Mouse (Mus musculus) natural killer cell, adult 2 months (primary cell): Measurements from ENCODE around the gene Rpl36.

Experiments used
- DNase-seq, 2 experiments: peaks; one replicate each; pipeline ENCODE4 v3.0.0; 2022; ENCODE audit warnings: low spot score in 2 of 2

Gene Rpl36

GRCm38 (mm10) chr17:56647546-56647945 lies 34.3 kb downstream of the Rpl36 start:
- DNase-seq = no peak

DNA sequence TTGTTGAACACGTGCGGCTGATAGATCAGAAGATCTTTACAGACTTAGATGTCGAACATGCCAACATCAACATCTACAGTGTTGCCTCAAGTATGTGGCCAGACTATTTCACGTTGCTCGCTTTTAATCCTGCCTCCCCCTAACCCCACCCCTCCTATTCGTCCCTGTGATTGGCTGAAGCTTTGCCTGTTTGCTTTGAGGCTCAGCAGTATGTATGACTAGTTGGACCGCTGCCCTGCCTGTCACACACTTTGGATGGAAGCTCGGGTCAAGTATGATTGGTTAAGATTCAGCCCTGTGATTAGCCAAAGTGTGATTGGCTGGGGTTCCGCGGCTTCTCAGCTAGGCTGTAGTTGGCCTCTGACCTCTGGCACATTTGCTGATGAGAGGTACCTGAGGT lies 38.6 kb downstream of the Rpl36 start:
- DNase-seq = no peak

DNA sequence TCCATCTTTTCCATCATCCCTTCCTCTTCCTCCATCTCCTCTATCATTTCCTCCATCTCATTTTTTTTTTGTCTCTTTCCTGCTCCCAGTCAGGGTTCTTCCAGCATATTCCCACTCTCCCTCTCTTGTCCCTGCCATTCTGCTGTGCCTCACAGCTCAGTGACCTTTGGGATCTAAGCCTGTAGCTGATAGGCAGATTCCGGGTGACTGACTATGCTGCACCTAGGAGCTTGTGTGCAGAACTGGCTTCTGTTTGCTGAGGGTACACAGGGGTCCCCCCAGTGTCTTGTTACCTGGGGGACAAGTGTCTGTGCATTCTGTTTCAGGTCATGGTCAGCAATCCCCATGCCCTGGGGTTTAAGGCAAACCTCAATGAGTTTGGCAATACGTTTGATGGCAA lies 41.6 kb downstream of the Rpl36 start:
- no peak for DNase-seq

DNA sequence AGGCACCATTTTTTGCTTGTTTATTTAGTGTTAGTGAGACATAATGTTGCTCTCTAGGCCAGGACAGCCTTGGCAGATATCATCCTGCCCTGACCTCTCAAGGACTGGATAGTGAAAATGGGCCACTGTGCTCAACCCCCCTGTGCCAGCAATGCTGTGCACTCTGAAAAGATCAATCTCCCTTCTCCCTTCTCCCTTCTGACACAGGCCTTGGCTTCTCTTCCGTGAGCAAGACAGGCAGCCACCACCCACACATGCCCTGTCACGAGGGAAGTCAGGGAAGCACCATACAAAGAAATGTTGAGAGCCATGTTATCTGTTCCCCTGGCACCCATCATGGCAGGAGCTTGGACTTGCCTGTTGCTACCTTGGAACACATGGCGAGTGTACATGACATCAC lies 42.1 kb downstream of the Rpl36 start:
- no peak for DNase-seq

GRCm38 (mm10) chr17:56656171-56656570 lies 43.0 kb downstream of the Rpl36 start:
- no peak for DNase-seq

DNA sequence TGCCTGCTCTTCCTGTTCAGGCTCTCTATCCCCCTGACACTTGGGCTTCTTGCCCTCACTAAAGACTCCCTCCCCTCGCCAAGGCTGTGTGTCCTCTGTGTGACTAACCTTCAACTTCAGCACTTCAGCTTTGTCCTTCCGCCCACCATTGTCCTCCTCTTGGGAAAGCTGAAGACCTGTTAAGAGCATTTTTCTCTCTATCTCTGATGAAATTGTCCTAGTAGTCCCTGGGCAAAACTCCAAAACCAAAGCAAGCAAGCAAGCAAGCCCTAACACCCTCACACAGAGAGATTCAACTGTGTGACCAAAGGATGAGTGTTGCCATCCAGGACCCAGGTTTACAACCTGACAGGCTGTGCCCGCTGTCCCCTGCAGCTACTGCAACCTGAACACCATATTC lies 50.4 kb downstream of the Rpl36 start:
- DNase-seq = no peak
